Mouse (Mus musculus) pancreas, adult 10 weeks (tissue): ENCODE measurements around the gene Cdh4. TPM values are rescaled to one million over a fixed set of nuclear protein-coding genes. Genes with fewer than 3 reads are reported as not detected.

ENCODE experiments used
- polyA plus RNA-seq: library from polyadenylated mRNA; stranded (reverse); fragments of 350-450 nt; fragmentation: Illumina TruSeq; extraction: RNeasy Lipid Tissue Mini Kit (QIAGEN cat#74804); gene quantifications from one replicate; pipeline ENCODE4 v1.2.3, GENCODE M21; 2015; ENCODE audit warnings: low read depth, low replicate concordance; ENCODE audit not compliant: insufficient read depth

The Cdh4 gene
- 0.17 TPM for polyA plus RNA-seq

GRCm38 (mm10) chr2:179442191-179442540, at the start of gene Cdh4:
Gene Cdh4 (plus strand): TSS chr2:179442431.

